Comparison of ENCODE assay signal across 9 mouse cellular contexts in genomic region chr4:124659251-124660217, GRCm38 (mm10). TPM values are rescaled to one million over a fixed set of nuclear protein-coding genes. Genes with fewer than 3 reads are reported as not detected.
DNase-seq lines count a peak whose midpoint lies in the region; TF ChIP-seq lines count a peak whose summit lies in the region.
"Had no signal": no experiment of that assay in that cellular context is flagged by ENCODE, and none has a peak within 500 bp of the region (broad histone marks: within the 10 kb centered on the region; RNA-seq: fewer than 3 reads in every experiment).

No protein-coding gene starts in this region.

- H3K4me1 ChIP-seq in liver, adult 2 months (ENCODE audit: control insufficient read depth, insufficient read depth, low read length), result peaks cover 3% of the 10 kb centered on the region; the same call in 1 of the 2 replicates
- peaks cover 62% of the 10 kb centered on the region for H3K4me1 ChIP-seq in forebrain, embryonic 10.5 days
- peaks cover 18% of the 10 kb centered on the region for H3K4me1 ChIP-seq in olfactory bulb, adult 2 months (ENCODE audit: control insufficient read depth, insufficient read depth, low read length)

- peak overlapping the region; percentile 19; the same call in 1 of the 2 replicates for H3K4me3 ChIP-seq in liver, adult 2 months (ENCODE audit: insufficient read depth, low read depth, low read length)
- peak overlapping the region; percentile 63 for H3K4me3 ChIP-seq in forebrain, embryonic 10.5 days
- H3K4me3 ChIP-seq in olfactory bulb, adult 2 months (ENCODE audit: insufficient read depth, low read depth, low read length), result peak overlapping the region; percentile 8

- H3K27me3 ChIP-seq in liver, adult 2 months (ENCODE audit: control insufficient read depth, insufficient read depth, low read length), result peaks cover 48% of the 10 kb centered on the region
- H3K27me3 ChIP-seq in forebrain, embryonic 10.5 days (ENCODE audit: poor library complexity, severe bottlenecking), result peaks cover 99% of the 10 kb centered on the region

- H3K27ac ChIP-seq in liver, adult 2 months (replicated peaks; ENCODE audit: insufficient read depth, low read depth, low read length), result no peak overlapping the region
- H3K27ac ChIP-seq in forebrain, embryonic 10.5 days, result peak overlapping the region; percentile 70; the same call in 1 of the 2 replicates
- no peak overlapping the region for H3K27ac ChIP-seq in olfactory bulb, adult 2 months (ENCODE audit: insufficient read depth, low read depth, low read length)

- no peaks in the 10 kb centered on the region for H3K9me3 ChIP-seq in forebrain, embryonic 10.5 days

- intact Hi-C loops in left cerebral cortex, postnatal 4 days (cut with DNase I), result loop anchor here (5.0 to 10.0 kb wide), 5 partner anchors 95 to 702 kb away; no protein-coding TSS in a partner anchor

- no peaks in the 10 kb centered on the region for H3K79me2 ChIP-seq in liver, adult 2 months (ENCODE audit: control insufficient read depth, insufficient read depth, low read length)

- no peak for DNase-seq in liver, adult 2 months (ENCODE audit: extremely low read depth, low read depth, low spot score)
- no peak for DNase-seq in liver
- DNase-seq in forebrain, embryonic 10.5 days (ENCODE audit: extremely low spot score, low spot score), result peak; percentile 56
- DNase-seq in kidney, postnatal 14 days, result peak; percentile 9
- DNase-seq in right cerebral cortex, postnatal 25 days, result no peak
- no peak for DNase-seq in left cerebral cortex, postnatal 4 days
- DNase-seq in thymus, postnatal 0 days (ENCODE audit: low spot score), result no peak

- H3K9ac ChIP-seq in liver, adult 2 months (ENCODE audit: low read depth, low read length), result no peak overlapping the region

- WGBS in liver, adult 2 months, result 6% methylated on average over 68 of the region's 68 CpGs
- 1% methylated on average over 68 of the region's 68 CpGs for WGBS in forebrain, embryonic 10.5 days
- 10% methylated on average over 68 of the region's 68 CpGs for WGBS in olfactory bulb, adult 2 months

- TF ChIP-seq POLR2A in liver, adult 2 months (IDR thresholded peaks at IDR 0.05; ENCODE audit: extremely low read depth, insufficient read depth, low read length), result no peak
- no peak for TF ChIP-seq POLR2A in olfactory bulb, adult 2 months (IDR thresholded peaks at IDR 0.05; ENCODE audit: insufficient read depth, low read depth, low read length)

- no peaks in the 10 kb centered on the region for H3K36me3 ChIP-seq in liver, adult 2 months (ENCODE audit: control insufficient read depth, insufficient read depth, low read length)
- H3K36me3 ChIP-seq in forebrain, embryonic 10.5 days (replicated peaks), result no peaks in the 10 kb centered on the region

- no peak for TF ChIP-seq CTCF in liver, adult 2 months (IDR thresholded peaks at IDR 0.05; ENCODE audit: low read depth, low read length)
- TF ChIP-seq CTCF in olfactory bulb, adult 2 months (IDR thresholded peaks at IDR 0.05; ENCODE audit: insufficient read depth, low read depth, low read length), result no peak

RNA-seq across cellular contexts. Expression of gene Pou3f1, which starts 2.9 kb away (rescaled TPM):
- total RNA-seq in liver, adult 2 months (2014; rRNA removed), result not detected in 2 replicates
- 0.02 TPM in 1 of 2 replicates, not detected in the other for polyA plus RNA-seq in liver, adult 2 months (2012; rRNA removed)
- 2.7 and 3.0 TPM in 2 replicates for polyA plus RNA-seq in forebrain, embryonic 10.5 days (2016; fragmentation: Nextera tagmentation; extraction: Ambion mirVana)
- not detected in 2 replicates for polyA plus RNA-seq in olfactory bulb, adult 2 months (2012; ENCODE audit: insufficient read depth, insufficient read length, low replicate concordance, missing spikeins)
- total RNA-seq in left cerebral cortex, postnatal 4 days (2021), result 10 to 100 TPM; 42.4 to 52.0 TPM
- 0.12 and 0.18 TPM in 2 replicates for polyA plus RNA-seq in thymus, postnatal 0 days (2015; fragmentation: Nextera tagmentation; extraction: Ambion mirVana)

RNA-seq across cellular contexts. Expression of gene Utp11, which starts 33.9 kb away (rescaled TPM):
- total RNA-seq in liver, adult 2 months (2014; rRNA removed), result 9.3 and 11.6 TPM in 2 replicates
- 4.2 and 5.5 TPM in 2 replicates for polyA plus RNA-seq in liver, adult 2 months (2012; rRNA removed)
- polyA plus RNA-seq in forebrain, embryonic 10.5 days (2016; fragmentation: Nextera tagmentation; extraction: Ambion mirVana), result 63.0 and 65.9 TPM in 2 replicates
- polyA plus RNA-seq in olfactory bulb, adult 2 months (2012; ENCODE audit: insufficient read depth, insufficient read length, low replicate concordance, missing spikeins), result not detected in 2 replicates
- total RNA-seq in left cerebral cortex, postnatal 4 days (2021), result 10 to 100 TPM; 16.5 to 20.2 TPM
- polyA plus RNA-seq in thymus, postnatal 0 days (2015; fragmentation: Nextera tagmentation; extraction: Ambion mirVana), result 76.4 and 76.7 TPM in 2 replicates

RNA-seq across cellular contexts. Expression of gene Fhl3, which starts 41.0 kb away (rescaled TPM):
- 0.20 and 0.28 TPM in 2 replicates for total RNA-seq in liver, adult 2 months (2014; rRNA removed)
- polyA plus RNA-seq in liver, adult 2 months (2012; rRNA removed), result 0.95 and 1.5 TPM in 2 replicates
- polyA plus RNA-seq in forebrain, embryonic 10.5 days (2016; fragmentation: Nextera tagmentation; extraction: Ambion mirVana), result 5.5 and 8.7 TPM in 2 replicates
- polyA plus RNA-seq in olfactory bulb, adult 2 months (2012; ENCODE audit: insufficient read depth, insufficient read length, low replicate concordance, missing spikeins), result not detected in 2 replicates
- total RNA-seq in left cerebral cortex, postnatal 4 days (2021), result 1 to 10 TPM; 4.3 to 4.9 TPM
- 9.4 and 10.2 TPM in 2 replicates for polyA plus RNA-seq in thymus, postnatal 0 days (2015; fragmentation: Nextera tagmentation; extraction: Ambion mirVana)

RNA-seq across cellular contexts. Expression of gene 3100002H09Rik, which starts 48.9 kb away (rescaled TPM):
- total RNA-seq in liver, adult 2 months (2014; rRNA removed), result not detected in 2 replicates
- polyA plus RNA-seq in liver, adult 2 months (2012; rRNA removed), result not detected in 2 replicates
- 0.31 and 0.61 TPM in 2 replicates for polyA plus RNA-seq in forebrain, embryonic 10.5 days (2016; fragmentation: Nextera tagmentation; extraction: Ambion mirVana)
- polyA plus RNA-seq in olfactory bulb, adult 2 months (2012; ENCODE audit: insufficient read depth, insufficient read length, low replicate concordance, missing spikeins), result not detected in 2 replicates
- 1 to 10 TPM in 1 of 2 experiments, under 1 TPM in 1; 0.99 to 1.5 TPM for total RNA-seq in left cerebral cortex, postnatal 4 days (2021)
- polyA plus RNA-seq in thymus, postnatal 0 days (2015; fragmentation: Nextera tagmentation; extraction: Ambion mirVana), result not detected in 2 replicates
- total RNA-seq: heart, adult 18-20 months had no signal

RNA-seq across cellular contexts. Expression of gene Sf3a3, which starts 55.0 kb away (rescaled TPM):
- total RNA-seq in liver, adult 2 months (2014; rRNA removed), result 12.1 and 15.1 TPM in 2 replicates
- 5.5 and 6.6 TPM in 2 replicates for polyA plus RNA-seq in liver, adult 2 months (2012; rRNA removed)
- polyA plus RNA-seq in forebrain, embryonic 10.5 days (2016; fragmentation: Nextera tagmentation; extraction: Ambion mirVana), result 260 and 269 TPM in 2 replicates
- polyA plus RNA-seq in olfactory bulb, adult 2 months (2012; ENCODE audit: insufficient read depth, insufficient read length, low replicate concordance, missing spikeins), result not detected in 2 replicates
- 10 to 100 TPM; 45.9 to 47.3 TPM for total RNA-seq in left cerebral cortex, postnatal 4 days (2021)
- 136 and 155 TPM in 2 replicates for polyA plus RNA-seq in thymus, postnatal 0 days (2015; fragmentation: Nextera tagmentation; extraction: Ambion mirVana)

Comparison
In these comparisons a context has a peak if more than half of its experiments do, and no peak if none do; other contexts are left out.
1. DNase-seq: peak in forebrain, embryonic 10.5 days (single experiment) and kidney, postnatal 14 days (single experiment); none in liver, adult 2 months (single experiment), liver (single experiment), right cerebral cortex, postnatal 25 days (single experiment), left cerebral cortex, postnatal 4 days (single experiment) and thymus, postnatal 0 days (single experiment).
2. H3K4me3 ChIP-seq: peak in every context shown above with its lines; median percentile 63 in forebrain, embryonic 10.5 days; 19 in liver, adult 2 months; 8 in olfactory bulb, adult 2 months.